Mouse (Mus musculus) NIH3T3 (cell line): ENCODE measurements around the gene Bcl2l1.
A peak's percentile ranks its signal among the peaks of the same experiment; 100 is the strongest.

Experiments
- DNase-seq: peaks from one replicate; pipeline ENCODE4 v3.0.0-alpha.2; 2012; ENCODE audit warnings: low read depth

Bcl2l1 gene

GRCm38 (mm10) chr2:152737306-152738221 lies 94.0 kb downstream of the Bcl2l1 start:
- DNase-seq: no peak

GRCm38 (mm10) chr2:152736748-152737147 lies 94.8 kb downstream of the Bcl2l1 start:
- no peak for DNase-seq

- peak; percentile 95 for DNase-seq
Measured at GRCm38 (mm10) chr2:152736090-152736601, 95.4 kb downstream of the Bcl2l1 start, which contains the start of gene Id1. Gene Id1 (plus strand): TSS chr2:152736251.

- peak; percentile 98 for DNase-seq
Measured at GRCm38 (mm10) chr2:152734984-152735383, 96.5 kb downstream of the Bcl2l1 start.

- DNase-seq: no peak
Measured at GRCm38 (mm10) chr2:152734501-152734900, 97.0 kb downstream of the Bcl2l1 start.

GRCm38 (mm10) chr2:152733201-152733600 lies 98.3 kb downstream of the Bcl2l1 start:
- no peak for DNase-seq
